Mouse (Mus musculus): ENCODE measurements at regions not wholly inside any gene's neighbourhood (a gene's known extent, or its start where the extent isn't known, plus 50 kb on each side); places are given as distances from the start of the nearest gene placed in this dataset.

DNA sequence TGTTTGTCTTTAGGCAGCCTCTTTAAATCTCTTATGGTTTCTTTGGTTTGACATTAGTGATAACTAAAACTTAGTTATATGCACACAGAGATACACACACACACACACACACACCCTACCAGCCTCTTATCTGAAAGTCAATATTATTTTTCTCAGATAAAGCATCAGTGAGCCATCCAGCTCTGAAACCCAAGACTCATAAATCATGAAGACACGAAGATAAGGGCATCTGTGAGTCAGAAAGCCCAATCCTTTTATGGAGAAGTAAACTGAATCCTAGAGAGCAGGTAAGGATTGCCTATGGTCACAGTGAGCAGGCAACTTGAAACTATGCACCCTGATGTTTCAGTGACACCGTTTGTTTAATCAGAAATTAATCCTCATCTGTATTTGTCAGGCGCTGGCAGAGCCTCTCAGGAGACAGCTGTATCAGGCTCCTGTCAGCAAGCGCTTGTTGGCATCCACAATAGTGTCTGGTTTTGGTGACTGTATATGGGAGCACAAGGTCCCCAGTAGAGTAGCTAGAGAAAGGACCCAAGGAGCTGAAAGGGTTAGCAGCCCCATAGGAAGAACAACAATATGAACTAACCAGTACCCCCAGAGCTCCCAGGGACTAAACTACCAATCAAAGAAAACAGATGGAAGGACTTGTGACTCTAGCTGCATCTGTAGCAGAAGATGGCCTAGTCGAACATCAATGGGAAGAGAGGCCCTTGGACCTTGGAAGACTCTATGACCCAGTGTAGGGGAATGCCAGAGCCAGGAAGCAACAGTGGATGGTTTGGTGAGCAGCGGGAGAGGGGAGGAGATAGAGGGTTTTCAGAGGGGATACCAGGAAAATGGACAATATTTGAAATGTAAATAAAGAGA is 207.3 kb upstream of the Ank start:
- DNase-seq (ENCODE audit: low read depth in 2 of 2, low spot score in 2 of 2) = no peak

DNA sequence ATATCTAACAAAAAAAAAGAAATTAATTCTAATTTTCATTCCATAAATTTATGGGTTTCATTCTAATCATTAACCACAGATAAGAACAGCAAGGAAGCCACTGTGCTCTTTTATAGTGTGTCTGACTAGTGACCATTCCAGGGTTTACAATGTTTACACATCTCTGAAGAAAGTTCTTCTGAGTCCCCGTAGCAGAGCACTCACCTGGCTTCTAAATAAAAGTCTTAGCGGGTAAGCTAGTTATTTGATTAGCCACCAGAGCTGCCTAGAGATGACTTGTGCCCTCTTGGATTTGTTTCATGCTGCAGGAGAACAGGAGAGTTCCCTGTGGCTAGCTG is 206.7 kb upstream of the Ank start:
- no peak for DNase-seq (ENCODE audit: low read depth in 2 of 2, low spot score in 2 of 2)

DNA sequence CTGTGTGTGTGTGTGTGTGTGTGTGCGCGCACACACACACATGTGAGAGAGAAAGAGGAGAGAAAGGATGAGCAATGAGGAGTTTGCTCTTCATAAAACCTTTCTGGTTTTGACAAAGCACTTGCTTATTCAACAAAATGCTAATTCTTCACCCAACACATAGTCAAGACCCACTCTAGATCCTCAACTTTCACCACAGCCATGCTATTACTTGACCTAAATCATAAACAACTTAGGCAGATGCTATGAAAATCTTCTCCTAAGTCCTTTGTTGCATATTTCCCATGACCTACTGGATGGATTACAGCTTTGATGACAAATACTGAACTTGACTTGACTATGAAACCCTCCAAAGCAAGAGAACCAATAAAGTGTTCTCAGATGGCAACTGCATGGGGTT is 196.3 kb upstream of the Ank start:
- DNase-seq (ENCODE audit: low read depth in 2 of 2, low spot score in 2 of 2) = no peak

DNA sequence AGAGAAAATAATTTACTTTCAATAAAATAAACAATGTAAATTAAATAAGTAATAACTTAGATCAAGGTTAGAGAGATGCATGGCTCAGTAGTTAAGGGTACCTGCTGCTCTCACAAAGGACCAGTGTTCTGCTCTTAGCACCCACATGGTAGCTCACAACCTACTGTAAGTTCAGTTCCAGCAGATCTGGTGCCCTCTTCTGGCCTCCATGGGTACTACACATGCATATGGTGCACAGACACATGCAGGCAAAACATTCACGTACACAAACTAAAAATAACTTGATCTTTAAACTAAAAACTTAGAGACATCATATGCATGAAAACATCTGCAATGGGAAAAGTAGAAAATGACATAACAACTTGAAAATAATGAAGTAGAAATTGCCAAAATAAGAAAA is 184.2 kb upstream of the Ank start:
- no peak for DNase-seq (ENCODE audit: low read depth in 2 of 2, low spot score in 2 of 2)

DNA sequence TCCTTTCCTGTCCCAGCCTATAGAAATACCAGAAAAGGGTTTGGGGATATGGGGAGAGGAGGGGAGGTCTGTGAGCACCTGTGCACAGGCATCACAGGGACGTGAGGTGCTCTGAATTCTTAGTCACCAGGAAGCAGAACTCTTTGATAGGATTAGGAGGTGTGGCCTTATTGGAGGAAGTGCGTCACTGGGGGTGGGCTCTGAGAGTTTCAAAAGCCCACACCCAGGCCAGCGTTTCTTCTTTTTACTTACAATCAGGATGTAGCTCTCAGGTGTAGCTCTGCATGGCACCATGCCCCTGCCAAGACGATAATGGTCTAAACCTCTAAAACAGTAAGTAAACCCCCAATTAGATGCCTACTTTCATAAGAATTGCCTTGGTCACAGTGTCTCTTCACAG is 162.6 kb upstream of the Ank start:
- DNase-seq (ENCODE audit: low read depth in 2 of 2, low spot score in 2 of 2) = no peak

DNA sequence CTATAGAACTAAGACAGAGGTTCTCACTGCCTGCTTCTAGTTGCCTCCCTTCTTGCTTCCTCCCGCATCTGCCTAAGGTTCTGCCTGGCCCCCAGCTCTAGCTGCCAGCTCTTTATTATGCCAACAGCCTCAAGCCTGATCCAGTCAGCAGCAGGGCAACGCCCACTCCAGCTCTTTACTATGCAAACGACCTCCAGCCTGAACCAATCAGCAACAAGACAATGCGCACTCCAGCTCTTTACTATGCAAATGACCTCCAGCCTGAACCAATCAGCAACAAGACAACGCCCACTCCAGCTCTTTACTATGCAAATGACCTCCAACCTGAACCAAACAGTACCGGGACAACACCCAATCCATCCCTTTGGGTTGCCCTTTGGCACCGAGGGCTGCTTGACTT is 162.2 kb upstream of the Ank start:
- no peak for DNase-seq (ENCODE audit: low read depth in 2 of 2, low spot score in 2 of 2)

DNA sequence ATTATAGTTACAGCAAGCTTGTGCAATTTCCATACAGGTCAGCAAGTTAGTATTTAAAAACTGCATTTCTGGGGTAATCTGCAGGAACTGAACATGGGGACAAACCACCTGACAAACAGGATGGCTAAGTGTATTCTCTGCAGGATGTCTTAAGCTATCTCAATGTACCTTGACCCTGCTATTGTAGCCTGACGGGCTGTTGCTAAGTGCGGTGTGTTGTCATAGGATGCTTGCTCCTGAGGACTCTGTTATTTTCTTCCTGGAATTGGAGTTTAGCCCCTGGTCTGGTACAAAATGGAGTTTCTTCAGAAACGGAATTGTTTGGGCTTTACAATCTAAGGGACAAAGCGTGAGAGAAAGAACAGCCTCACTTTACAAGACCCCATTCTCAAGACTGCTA is 161.4 kb upstream of the Ank start:
- no peak for DNase-seq (ENCODE audit: low read depth in 2 of 2, low spot score in 2 of 2)

DNA sequence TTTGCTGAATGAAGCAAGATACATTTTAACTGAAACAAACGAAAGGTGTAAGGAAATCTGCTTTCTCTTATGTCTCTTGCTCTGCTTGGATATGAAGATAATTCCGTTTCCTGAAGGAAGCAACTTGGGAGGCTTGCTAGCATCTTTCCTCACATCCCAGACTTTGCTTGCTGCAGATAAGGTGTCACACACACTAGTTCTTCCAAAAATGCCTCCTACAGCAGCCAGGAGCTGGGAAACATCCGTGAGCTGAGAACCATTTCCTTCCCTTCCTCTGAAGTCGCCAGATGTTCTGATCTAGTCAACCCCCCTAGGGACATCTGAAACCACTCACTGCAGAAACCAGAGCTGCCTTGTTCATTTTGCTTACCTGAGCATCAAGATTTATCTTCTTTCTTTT is 157.8 kb upstream of the Ank start:
- DNase-seq (ENCODE audit: low read depth in 2 of 2, low spot score in 2 of 2) = no peak

DNA sequence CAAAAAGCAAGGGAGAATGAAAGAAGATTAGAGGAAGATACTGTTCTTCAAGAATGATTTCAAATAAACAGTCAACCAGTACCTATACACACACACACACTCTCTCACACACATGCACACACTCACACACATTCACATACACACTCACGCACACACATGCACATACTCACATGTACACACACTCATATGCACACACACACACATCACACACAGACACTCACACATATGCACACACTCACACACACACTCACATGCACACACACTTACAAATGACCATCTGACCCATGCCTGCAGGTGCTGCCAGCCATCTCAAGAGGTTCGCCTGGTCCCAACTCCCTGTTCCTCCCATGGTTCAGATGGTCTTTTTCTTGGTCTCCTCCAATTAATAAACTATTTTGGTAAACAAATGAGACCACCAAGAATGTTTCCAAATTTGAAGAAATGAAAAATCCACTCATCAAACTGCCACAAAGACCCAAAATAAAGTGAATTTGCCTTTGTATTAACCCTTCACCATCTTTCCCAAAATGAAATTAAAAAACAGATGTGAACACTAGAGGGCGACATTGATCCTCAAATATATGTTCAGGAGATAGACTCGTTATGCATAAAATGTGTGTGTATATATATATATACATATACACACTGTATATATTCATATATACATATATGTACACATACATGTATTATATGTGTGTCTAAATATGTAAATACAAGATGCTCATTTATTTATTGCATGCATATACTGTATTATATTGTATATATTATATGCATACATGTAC is 150.3 kb upstream of the Ank start:
- DNase-seq (ENCODE audit: low read depth in 2 of 2, low spot score in 2 of 2) = no peak

DNA sequence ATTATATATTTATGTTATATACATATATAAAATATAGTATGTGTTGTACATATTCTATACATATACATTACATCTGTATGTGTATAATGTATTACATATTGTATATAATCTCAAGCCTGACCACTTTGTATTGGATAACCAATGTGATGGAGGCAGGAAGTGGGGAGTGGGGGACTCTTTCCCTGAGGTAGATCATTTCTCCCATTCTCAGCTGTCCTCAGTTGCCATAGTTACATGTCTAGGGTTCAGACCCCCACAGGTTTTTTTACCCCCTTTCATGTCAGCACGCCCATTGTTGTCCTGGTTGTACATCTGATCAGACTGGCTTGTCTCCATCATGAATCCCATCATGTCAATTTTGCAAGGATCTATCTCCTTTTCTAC is 149.7 kb upstream of the Ank start:
- DNase-seq (ENCODE audit: low read depth in 2 of 2, low spot score in 2 of 2) = no peak

DNA sequence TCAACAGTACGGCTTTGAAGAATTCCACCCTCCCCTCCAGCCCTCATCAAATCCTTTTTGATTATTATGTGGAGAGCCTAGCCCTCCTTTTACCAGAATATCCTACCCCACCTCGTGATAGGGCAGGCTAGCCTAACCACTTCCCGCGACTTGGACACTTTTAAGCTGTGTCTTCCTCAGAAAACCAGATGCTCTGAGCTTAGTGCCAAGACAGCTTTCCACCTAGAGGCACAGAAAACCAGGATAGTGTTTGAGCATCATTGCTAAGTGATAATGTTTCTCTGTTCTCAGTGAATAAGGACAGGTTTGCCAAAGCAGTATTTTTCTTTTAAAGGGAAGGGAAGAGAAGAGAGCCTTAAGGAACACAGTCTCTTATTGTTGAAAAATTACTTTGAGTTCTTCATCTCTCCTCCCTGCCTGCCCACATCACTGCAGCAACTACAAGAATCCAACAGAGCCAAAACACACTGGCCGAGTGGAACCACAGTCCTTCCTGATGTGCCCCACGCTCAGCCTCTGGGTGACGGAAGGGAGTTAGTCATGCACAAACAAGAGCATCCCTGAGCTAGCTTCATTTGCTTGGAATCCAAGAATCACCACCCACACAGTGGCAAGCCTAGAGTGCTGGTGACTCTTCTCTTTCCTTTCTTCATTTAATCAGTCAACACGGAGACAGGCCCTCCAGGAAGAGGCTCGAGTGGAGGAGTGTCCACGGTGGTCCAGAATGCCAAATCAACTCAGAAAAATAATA is 144.4 kb upstream of the Ank start:
- DNase-seq (ENCODE audit: low read depth in 2 of 2, low spot score in 2 of 2) = no peak

DNA sequence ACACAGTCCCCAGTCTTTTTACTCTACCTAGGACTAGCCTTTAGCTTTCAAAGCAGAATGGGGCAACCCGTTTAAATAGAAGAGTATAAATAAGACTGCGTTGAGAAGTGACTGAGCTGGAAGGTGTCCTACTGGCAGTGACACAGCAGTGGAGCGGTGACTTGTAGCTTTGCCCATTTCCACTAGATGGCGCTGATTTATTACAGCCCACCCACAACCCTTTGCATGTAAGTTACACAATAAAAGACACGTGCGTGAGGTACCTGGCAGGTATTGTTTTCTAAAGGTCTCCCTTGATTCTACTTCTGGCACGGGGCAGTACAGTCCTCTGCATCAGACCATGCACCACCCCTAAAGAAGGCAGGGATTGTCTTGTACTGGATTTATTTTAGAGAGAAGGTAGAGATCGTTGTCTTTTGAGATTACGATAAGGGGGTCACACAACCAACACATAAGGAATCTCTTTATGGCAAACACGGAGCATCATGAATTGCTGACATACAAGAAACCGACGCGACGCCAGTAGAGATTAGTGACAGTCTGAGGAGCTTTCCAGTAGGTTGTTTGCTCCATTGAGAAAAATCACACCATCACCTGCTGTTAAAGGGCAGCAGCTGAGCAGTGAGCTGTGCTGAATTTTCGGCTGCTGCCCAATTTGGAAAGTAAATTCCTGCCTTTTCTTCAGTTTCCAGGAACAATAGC is 140.5 kb upstream of the Ank start:
- peak; percentile 53 to 55 for DNase-seq (ENCODE audit: low read depth in 2 of 2, low spot score in 2 of 2)

DNA sequence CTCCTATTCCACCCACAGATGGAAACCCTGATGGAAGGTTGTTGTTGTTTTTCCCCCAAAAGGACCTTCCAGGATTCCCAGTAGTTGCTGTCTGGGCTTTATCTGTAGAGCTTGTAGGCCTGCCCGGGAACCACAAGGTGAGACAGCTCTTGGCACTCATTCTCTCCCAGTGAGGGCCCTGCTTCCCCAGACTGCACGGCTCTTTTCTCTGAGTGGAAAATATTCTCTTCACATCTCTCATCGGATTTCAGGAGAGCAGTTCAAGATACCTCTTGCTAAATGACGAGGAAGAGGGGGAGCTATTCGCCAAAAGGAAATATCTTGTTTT is 140.0 kb upstream of the Ank start:
- DNase-seq (ENCODE audit: low read depth in 2 of 2, low spot score in 2 of 2) = no peak

DNA sequence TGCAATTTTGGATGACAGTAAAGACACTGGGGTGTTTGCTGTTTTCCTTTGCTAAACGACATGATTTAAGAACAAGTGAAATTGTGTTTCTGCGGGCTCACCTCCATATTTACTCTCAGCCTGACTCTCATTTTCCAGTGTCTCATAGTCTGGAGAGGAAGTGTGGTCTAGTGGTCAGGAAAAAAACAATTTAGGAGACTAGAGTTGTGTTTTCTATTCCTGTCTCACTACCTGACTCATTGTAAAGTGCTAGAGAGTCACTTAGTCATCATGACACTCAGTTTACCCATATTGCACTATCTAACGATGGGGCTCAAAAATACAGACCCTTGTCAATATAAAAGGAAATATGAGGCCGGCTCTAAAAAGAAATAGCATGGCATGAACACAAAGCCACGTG is 138.7 kb upstream of the Ank start:
- DNase-seq (ENCODE audit: low read depth in 2 of 2, low spot score in 2 of 2) = no peak

DNA sequence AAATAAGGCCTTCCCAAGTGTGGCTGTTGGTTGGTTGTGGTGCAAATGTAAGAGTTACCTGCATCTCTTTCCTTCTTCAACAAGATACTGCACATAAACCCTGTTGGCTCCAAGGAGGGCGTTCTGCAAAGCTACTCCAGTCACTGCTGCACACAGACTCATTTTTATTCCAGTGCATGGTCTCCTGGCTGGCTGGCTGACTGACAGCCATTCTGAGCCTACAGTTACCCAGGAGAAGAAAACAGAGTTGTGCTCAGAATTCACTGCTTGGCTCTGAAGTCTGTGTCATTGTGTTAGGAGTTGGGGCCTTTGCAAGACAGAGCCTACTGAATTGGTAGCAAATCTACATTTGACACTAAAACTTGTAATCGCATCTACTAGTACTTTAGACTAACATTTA is 138.0 kb upstream of the Ank start:
- DNase-seq (ENCODE audit: low read depth in 2 of 2, low spot score in 2 of 2) = no peak

DNA sequence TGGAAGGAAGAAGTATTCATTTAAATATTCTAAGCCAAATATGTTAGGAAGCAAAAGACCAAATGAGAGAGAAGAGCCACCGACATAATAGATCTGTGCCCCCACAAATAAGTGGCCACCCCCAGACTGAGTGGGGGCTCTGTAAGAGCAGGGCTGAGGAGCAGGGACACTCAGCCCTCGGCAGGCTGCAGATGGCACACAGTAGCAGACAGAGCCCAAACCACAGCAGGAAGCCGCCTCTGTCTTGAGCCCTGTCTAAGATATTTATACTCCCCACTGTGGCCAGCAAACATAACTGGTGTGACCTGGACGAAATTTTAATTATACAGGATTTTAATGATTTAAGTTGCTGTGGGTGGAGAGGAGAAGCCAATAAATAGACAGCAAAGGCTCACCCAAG is 126.4 kb upstream of the Ank start:
- no peak for DNase-seq (ENCODE audit: low read depth in 2 of 2, low spot score in 2 of 2)

DNA sequence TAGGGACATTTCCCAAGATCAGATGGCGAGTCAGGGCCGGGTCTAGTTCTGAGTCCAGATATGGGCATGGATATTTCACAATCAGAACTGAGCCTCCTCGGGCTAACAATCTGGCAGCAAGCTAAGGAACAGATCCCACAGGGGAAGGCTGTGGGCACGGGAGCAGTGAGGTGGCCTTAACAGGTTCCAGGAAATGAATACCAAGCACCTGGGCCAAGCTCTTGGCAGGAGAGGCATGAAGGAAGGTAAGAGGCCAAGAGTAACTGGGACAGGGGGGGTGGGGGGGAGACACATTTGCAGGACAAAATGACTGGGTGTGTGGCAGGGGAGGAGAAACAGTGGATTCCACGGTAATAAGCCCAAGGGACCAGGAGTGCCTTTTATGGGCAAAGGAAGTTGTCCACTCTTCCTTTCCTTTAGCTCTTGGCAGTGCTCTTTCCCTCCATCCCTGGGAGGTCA is 124.9 kb upstream of the Ank start:
- no peak for DNase-seq (ENCODE audit: low read depth in 2 of 2, low spot score in 2 of 2)

DNA sequence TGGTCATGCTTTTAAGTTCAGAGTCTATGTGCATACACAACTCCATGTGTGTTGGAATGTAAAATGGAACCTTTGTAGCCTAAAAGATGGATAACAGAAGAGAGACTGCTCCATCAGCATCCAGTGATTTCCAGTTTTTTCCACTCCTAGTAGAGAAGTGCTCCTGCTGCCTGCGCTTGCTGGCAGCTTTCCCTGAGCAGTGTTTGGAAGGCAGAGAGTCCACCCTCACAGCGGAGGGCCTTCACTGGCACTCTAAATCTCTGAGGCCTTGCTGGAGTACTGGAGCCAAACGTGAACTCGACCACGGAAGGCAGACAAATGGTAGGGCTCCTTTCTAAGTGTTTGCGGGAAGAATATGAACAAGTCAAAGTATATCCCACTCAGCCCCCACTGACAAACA is 108.0 kb upstream of the Ank start:
- no peak for DNase-seq (ENCODE audit: low read depth in 2 of 2, low spot score in 2 of 2)

DNA sequence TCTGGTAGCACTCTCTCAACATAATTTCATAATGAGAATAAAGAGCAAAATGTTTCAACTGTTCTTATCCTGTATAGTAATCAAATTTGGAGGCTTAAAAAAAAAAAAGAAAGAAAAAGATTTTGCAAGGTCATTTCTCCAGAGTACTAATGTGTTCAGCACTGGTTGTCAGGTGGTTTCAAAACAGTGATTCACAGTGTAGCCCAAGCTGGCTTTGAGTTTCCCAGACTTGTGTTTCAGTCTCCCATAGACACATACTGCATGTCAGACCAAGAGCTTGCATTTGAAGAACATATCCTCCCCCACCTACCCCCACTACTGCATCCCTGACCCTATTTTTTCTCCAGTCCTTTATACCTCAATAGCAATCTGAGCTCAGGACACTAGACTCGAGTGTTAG is 107.2 kb upstream of the Ank start:
- no peak for DNase-seq (ENCODE audit: low read depth in 2 of 2, low spot score in 2 of 2)

DNA sequence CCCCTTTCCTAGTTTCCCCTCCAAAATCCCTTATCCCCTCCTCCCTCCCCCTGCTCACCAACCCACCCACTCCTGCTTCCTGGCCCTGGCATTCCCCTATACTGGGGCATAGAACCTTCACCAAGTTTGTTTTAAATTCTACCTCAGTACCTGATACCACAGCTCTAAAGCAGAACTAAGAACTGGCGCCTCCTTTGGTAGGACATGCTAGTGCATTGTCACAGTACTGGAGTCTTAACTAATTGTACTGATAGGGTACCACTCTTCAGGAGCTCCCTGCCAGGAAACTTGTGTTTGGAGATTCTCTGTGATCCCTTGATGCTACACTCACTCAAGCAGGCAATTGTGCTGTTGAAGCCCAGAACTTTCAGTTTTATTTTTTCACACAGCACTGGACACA is 92.0 kb upstream of the Ank start:
- no peak for DNase-seq (ENCODE audit: low read depth in 2 of 2, low spot score in 2 of 2)

DNA sequence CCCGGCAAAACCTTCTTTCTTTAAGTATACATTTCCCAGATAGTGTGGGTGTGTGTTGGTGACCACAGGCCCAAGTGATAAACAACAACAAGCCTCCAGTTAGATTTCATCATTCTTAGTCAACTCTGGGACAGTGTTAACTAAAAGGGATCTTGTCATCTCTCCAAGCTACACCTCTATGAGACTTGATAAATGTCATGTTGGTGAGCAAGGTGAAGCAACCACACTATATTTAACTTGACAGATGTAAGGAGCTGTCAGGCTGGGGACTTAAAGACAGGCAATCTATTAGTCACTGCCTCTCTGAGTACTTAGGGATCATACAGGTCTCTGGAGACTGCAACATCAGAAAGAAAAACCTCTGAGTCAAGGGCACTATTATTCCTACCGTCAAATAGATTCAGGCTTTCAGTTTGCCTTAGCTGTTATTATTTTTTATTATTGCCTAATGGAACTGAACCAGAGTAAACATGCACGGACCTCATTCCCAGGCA is 87.8 kb upstream of the Ank start:
- DNase-seq (ENCODE audit: low read depth in 2 of 2, low spot score in 2 of 2) = no peak
